In the genomic region with DNA sequence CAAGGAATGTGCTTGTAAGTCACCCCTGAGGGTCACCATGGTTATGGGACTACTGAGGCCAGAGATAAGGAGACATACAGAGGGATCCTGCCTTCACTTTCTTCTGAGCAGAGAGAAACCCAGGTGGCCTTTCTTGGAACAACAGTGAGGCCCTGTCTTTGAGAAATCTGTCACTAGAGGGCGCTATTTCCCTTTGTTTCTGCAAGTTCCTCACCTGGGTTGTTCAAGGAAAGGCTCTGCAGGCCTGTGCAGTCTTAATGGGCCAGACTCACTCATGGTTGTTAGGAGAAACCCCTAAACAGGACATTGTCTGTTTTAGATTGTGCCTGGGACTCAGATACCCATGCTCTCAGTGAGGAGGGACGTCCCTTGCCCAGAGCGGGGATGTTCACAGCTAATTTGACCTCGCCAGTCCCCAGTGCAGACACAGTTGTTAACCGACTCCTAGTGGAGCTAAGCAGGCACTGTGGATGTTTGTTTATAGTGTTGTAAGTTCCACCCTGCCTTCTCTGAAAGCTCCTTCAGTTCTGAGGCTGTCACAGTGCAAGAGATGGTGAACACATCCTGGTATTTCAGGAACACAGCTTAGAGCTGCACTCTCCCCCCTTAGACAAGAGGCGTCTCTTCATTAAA, we compare ENCODE assay signal across 9 mouse cellular contexts. TPM values are rescaled to one million over a fixed set of nuclear protein-coding genes. Genes with fewer than 3 reads are reported as not detected.
A peak's percentile ranks its signal among the peaks of the same experiment; 100 is the strongest.
DNase-seq lines count a peak whose midpoint lies in the region; ATAC-seq and TF ChIP-seq lines count a peak whose summit lies in the region.
"Had no signal": no experiment of that assay in that cellular context is flagged by ENCODE, and none has a peak within 500 bp of the region (broad histone marks: within the 10 kb centered on the region; RNA-seq: fewer than 3 reads in every experiment).

No protein-coding gene starts in this region.

- no peaks in the 10 kb centered on the region for H3K27me3 ChIP-seq in E14TG2a.4 (ENCODE audit: insufficient read depth, low read length)
- H3K27me3 ChIP-seq in liver, embryonic 16.5 days (ENCODE audit: control insufficient read depth, insufficient read depth, low read depth, low read length): no peaks in the 10 kb centered on the region

- H3K27ac ChIP-seq in liver, embryonic 16.5 days (ENCODE audit: low read length): no peak overlapping the region

- H3K4me2 ChIP-seq in liver, embryonic 16.5 days (ENCODE audit: low read depth, low read length): no peak overlapping the region

- peak; percentile 21; the same call in 1 of the 2 replicates for ATAC-seq in liver, embryonic 16.5 days (ENCODE audit: low read depth)
- no peak for ATAC-seq in inflammation-experienced regulatory T-cells, adult 6 months

- peak; percentile 65 for DNase-seq in adrenal gland, postnatal 10 days
- peak; percentile 75 for DNase-seq in embryo, embryonic 11.5 days (ENCODE audit: low read depth, low spot score)
- peak; percentile 8 to 63 for DNase-seq in heart, postnatal 14 days
- DNase-seq in kidney, postnatal 4 days: peak; percentile 62 to 76
- DNase-seq in retina, adult 2 months (ENCODE audit: low read depth, low spot score): peak; percentile 42

- no peak overlapping the region for H3K9ac ChIP-seq in liver, embryonic 16.5 days (ENCODE audit: low read depth, low read length)

- H3K4me1 ChIP-seq in E14TG2a.4 (replicated peaks; ENCODE audit: low read depth, low read length): no peaks in the 10 kb centered on the region
- no peaks in the 10 kb centered on the region for H3K4me1 ChIP-seq in liver, embryonic 16.5 days (ENCODE audit: control insufficient read depth, low read depth, low read length)
- H3K4me1 ChIP-seq: megakaryocyte, embryonic 14.5 days had no signal

- H3K4me3 ChIP-seq in E14TG2a.4 (replicated peaks; ENCODE audit: low read length): no peak overlapping the region
- H3K4me3 ChIP-seq in liver, embryonic 16.5 days (ENCODE audit: low read depth, low read length): no peak overlapping the region
- H3K4me3 ChIP-seq: megakaryocyte, embryonic 14.5 days had no signal

- intact Hi-C loops in heart, postnatal 14 days (cut with DNase I): loop anchor here (2.0 kb wide), 1 partner anchor 385 kb away; no protein-coding TSS in a partner anchor

- WGBS in liver, embryonic 16.5 days (ENCODE audit: insufficient replicate concordance): 57% methylated on average over 6 of the region's 6 CpGs

- peaks cover 3% of the 10 kb centered on the region for H3K9me3 ChIP-seq in E14TG2a.4 (ENCODE audit: low read length)
- no peaks in the 10 kb centered on the region for H3K9me3 ChIP-seq in liver, embryonic 16.5 days (replicated peaks; ENCODE audit: control insufficient read depth, low read length)
- H3K9me3 ChIP-seq: megakaryocyte, embryonic 14.5 days had no signal

- no peaks in the 10 kb centered on the region for H3K36me3 ChIP-seq in E14TG2a.4 (ENCODE audit: insufficient read depth, low read length)
- H3K36me3 ChIP-seq in liver, embryonic 16.5 days (ENCODE audit: control insufficient read depth, insufficient read depth): no peaks in the 10 kb centered on the region

- TF ChIP-seq CTCF in E14TG2a.4 (conservative IDR thresholded peaks at IDR 0.05; ENCODE audit: low read length): peak; percentile 46

RNA-seq across cellular contexts. Expression of a gene that starts 49.2 kb away (rescaled TPM):
- 100 to 1,000 TPM in 1 of 2 experiments, 10 to 100 TPM in 1; 42.3 to 106 TPM for total RNA-seq in adrenal gland, postnatal 10 days (2021)
- not detected for total RNA-seq in heart, postnatal 14 days (2021)
- polyA plus RNA-seq in liver, embryonic 16.5 days (2015; fragmentation: Nextera tagmentation; extraction: Ambion mirVana): 472 and 497 TPM in 2 replicates
- polyA plus RNA-seq in inflammation-experienced regulatory T-cells, adult 6 months (2017; shearing (Covaris generic)): not detected

Comparison
In these comparisons a context has a peak if more than half of its experiments do, and no peak if none do; other contexts are left out.
1. RNA of a gene that starts 49.2 kb away (total RNA-seq): 42.3 to 106 TPM in adrenal gland, postnatal 10 days; not detected in heart, postnatal 14 days; every median in the first group is over 10 times any median in the second.
2. Peak in every context shown above with its lines, with median percentiles within 50 percentile points of each other: DNase-seq.